Mouse (Mus musculus): Measurements from ENCODE around the gene Cdh23.
A peak's percentile ranks its signal among the peaks of the same experiment; 100 is the strongest.

The Cdh23 gene

GRCm38 (mm10) chr10:60391661-60392060 lies 304.6 kb downstream of the Cdh23 start:
- no peak for DNase-seq

- DNase-seq = no peak
Observed at GRCm38 (mm10) chr10:60390904-60391420, 305.3 kb downstream of the Cdh23 start.

- DNase-seq = no peak
Observed at GRCm38 (mm10) chr10:60390177-60390903, 305.9 kb downstream of the Cdh23 start.

GRCm38 (mm10) chr10:60389447-60389865 lies 306.8 kb downstream of the Cdh23 start:
- DNase-seq = no peak

GRCm38 (mm10) chr10:60388332-60388731 lies 308.0 kb downstream of the Cdh23 start:
- no peak for DNase-seq

GRCm38 (mm10) chr10:60381142-60381925 lies 315.0 kb downstream of the Cdh23 start:
- DNase-seq = no peak

- no peak for DNase-seq
Observed at GRCm38 (mm10) chr10:60380229-60380628, 316.1 kb downstream of the Cdh23 start.

- DNase-seq = no peak
Observed at GRCm38 (mm10) chr10:60379419-60379957, 316.8 kb downstream of the Cdh23 start.

- DNase-seq = no peak
Observed at GRCm38 (mm10) chr10:60376704-60377103, 319.6 kb downstream of the Cdh23 start.

- no peak for DNase-seq
Observed at GRCm38 (mm10) chr10:60373937-60374578, 322.2 kb downstream of the Cdh23 start.

- no peak for DNase-seq
Observed at GRCm38 (mm10) chr10:60373543-60373936, 322.8 kb downstream of the Cdh23 start.

- DNase-seq = no peak
Observed at GRCm38 (mm10) chr10:60371596-60372386, 324.5 kb downstream of the Cdh23 start.

- no peak for DNase-seq
Observed at GRCm38 (mm10) chr10:60370601-60371061, 325.7 kb downstream of the Cdh23 start.

- DNase-seq = peak; percentile 53
Observed at GRCm38 (mm10) chr10:60370098-60370497, 326.2 kb downstream of the Cdh23 start.

GRCm38 (mm10) chr10:60369405-60369804 lies 326.9 kb downstream of the Cdh23 start:
- DNase-seq = no peak

GRCm38 (mm10) chr10:60367904-60368303 lies 328.4 kb downstream of the Cdh23 start:
- no peak for DNase-seq

- DNase-seq = no peak
Observed at GRCm38 (mm10) chr10:60367145-60367544, 329.1 kb downstream of the Cdh23 start.

GRCm38 (mm10) chr10:60363426-60363825 lies 332.9 kb downstream of the Cdh23 start:
- DNase-seq = no peak

GRCm38 (mm10) chr10:60362310-60362628 lies 334.0 kb downstream of the Cdh23 start:
- no peak for DNase-seq

- DNase-seq = no peak
Observed at GRCm38 (mm10) chr10:60361615-60362309, 334.5 kb downstream of the Cdh23 start.

GRCm38 (mm10) chr10:60358776-60359175 lies 337.5 kb downstream of the Cdh23 start:
- no peak for DNase-seq

GRCm38 (mm10) chr10:60357901-60358300 lies 338.4 kb downstream of the Cdh23 start:
- no peak for DNase-seq
